Mouse (Mus musculus): ENCODE measurements around the gene Asb4. TPM values are rescaled to one million over a fixed set of nuclear protein-coding genes. Genes with fewer than 3 reads are reported as not detected.

The Asb4 gene
- polyA plus RNA-seq, 1 experiment from 2014 or later, result 2.1 TPM

- Histone ChIP-seq H3K4me1 (ENCODE audit: insufficient read depth, low read depth, low read length) (no peaks in the 10 kb centered on the region), H3K27ac (ENCODE audit: low read length) (no peak overlapping the region), H3K9ac (replicated peaks; ENCODE audit: low read depth) (no peak overlapping the region), H3K4me2 (replicated peaks; ENCODE audit: low read depth, low read length) (no peak overlapping the region), H3K9me3 (ENCODE audit: low read length) (no peaks in the 10 kb centered on the region), H3K36me3 (ENCODE audit: insufficient read depth, low read length) (no peaks in the 10 kb centered on the region), H3K4me3 (ENCODE audit: low read depth, low read length) (no peak overlapping the region), H3K27me3 (replicated peaks; ENCODE audit: insufficient read depth, low read length) (no peaks in the 10 kb centered on the region)
- peak; percentile 84 for ATAC-seq
- peak; percentile 84 for DNase-seq (ENCODE audit: low spot score)
- TF ChIP-seq EP300 (IDR thresholded peaks at IDR 0.05) (no peak), CTCF (IDR thresholded peaks at IDR 0.05) (peak; percentile 90)
- 0% methylated on average over 3 of the region's 3 CpGs for WGBS
Measured at GRCm38 (mm10) chr6:5401394-5401793, 18.2 kb downstream of the Asb4 start.

DNA sequence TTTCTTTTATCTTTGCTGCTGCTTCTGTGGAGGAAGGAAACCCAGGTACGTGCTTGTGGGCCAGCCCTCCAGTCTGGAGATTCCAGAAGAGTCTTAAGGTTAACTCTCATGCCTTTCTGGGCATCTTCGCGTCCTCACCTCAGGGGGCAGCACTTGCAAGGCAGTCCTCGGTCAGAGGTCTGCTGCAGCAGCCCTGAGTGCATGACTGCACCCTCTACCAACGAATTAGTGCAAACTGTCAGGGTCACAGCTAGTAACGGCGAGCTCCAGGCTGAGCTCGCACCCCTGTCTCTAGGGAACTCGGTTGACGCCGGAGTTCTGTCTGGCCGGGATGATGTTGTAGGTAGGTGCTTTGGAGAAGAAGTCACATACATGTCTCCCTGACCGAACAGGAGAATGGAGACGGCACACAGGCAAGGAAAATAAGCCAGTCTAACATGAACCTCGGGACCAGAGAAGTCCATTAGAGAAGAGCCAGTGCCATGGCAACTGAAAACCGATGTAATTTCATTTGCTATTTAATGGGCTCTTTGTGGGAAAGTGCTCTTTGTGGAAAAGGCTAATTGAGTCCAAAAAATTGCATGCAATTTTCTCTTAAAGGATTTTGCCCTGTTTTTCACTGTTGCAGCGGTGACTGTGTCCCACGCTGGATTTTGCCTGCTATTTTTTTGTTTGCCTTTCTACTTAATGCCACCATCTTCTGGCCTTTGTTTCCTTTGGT is 20.1 kb downstream of the Asb4 start:
- WGBS, result 34% methylated on average over 18 of the region's 18 CpGs
- H3K36me3 ChIP-seq (ENCODE audit: insufficient read depth, low read length), result no peaks in the 10 kb centered on the region
- DNase-seq (ENCODE audit: low spot score), result peak; percentile 27
- H3K27ac ChIP-seq (ENCODE audit: low read length), result no peak overlapping the region
- no peaks in the 10 kb centered on the region for H3K9me3 ChIP-seq (ENCODE audit: low read length)
- H3K4me3 ChIP-seq (ENCODE audit: low read depth, low read length), result no peak overlapping the region
- H3K9ac ChIP-seq (replicated peaks; ENCODE audit: low read depth), result no peak overlapping the region
- TF ChIP-seq EP300 (IDR thresholded peaks at IDR 0.05) (no peak), CTCF (IDR thresholded peaks at IDR 0.05) (peak; percentile 59)
- H3K27me3 ChIP-seq (replicated peaks; ENCODE audit: insufficient read depth, low read length), result no peaks in the 10 kb centered on the region
- H3K4me1 ChIP-seq (ENCODE audit: insufficient read depth, low read depth, low read length), result no peaks in the 10 kb centered on the region
- H3K4me2 ChIP-seq (replicated peaks; ENCODE audit: low read depth, low read length), result no peak overlapping the region
- no peak for ATAC-seq

DNA sequence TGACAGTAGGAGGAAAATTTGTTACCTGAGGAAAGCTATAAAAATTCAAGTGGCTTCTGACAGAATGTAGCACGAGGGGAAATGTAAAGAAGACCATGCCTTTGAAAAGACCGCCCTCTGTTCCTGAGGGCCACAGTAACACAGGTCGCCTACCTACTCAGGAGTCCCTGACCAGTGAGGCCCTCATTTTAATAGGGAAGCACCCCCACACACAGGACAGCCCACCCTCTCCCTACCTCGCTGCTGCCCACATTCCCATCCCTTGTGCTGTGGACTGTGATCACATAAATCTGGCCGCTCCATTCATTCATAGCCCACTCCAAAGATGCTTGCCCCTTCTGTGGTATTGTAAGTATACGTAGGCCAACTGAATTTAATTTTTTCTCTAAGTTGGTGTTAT is 20.8 kb downstream of the Asb4 start:
- no peak overlapping the region for H3K4me3 ChIP-seq (ENCODE audit: low read depth, low read length)
- 76% methylated on average over 6 of the region's 6 CpGs for WGBS
- no peak overlapping the region for H3K4me2 ChIP-seq (replicated peaks; ENCODE audit: low read depth, low read length)
- H3K36me3 ChIP-seq (ENCODE audit: insufficient read depth, low read length), result no peaks in the 10 kb centered on the region
- ATAC-seq (no peak), DNase-seq (ENCODE audit: low spot score) (no peak)
- no peaks in the 10 kb centered on the region for H3K9me3 ChIP-seq (ENCODE audit: low read length)
- TF ChIP-seq CTCF (IDR thresholded peaks at IDR 0.05) (no peak), EP300 (IDR thresholded peaks at IDR 0.05) (no peak)
- H3K9ac ChIP-seq (replicated peaks; ENCODE audit: low read depth), result no peak overlapping the region
- H3K27me3 ChIP-seq (replicated peaks; ENCODE audit: insufficient read depth, low read length), result no peaks in the 10 kb centered on the region
- H3K4me1 ChIP-seq (ENCODE audit: insufficient read depth, low read depth, low read length), result no peaks in the 10 kb centered on the region
- H3K27ac ChIP-seq (ENCODE audit: low read length), result no peak overlapping the region

DNA sequence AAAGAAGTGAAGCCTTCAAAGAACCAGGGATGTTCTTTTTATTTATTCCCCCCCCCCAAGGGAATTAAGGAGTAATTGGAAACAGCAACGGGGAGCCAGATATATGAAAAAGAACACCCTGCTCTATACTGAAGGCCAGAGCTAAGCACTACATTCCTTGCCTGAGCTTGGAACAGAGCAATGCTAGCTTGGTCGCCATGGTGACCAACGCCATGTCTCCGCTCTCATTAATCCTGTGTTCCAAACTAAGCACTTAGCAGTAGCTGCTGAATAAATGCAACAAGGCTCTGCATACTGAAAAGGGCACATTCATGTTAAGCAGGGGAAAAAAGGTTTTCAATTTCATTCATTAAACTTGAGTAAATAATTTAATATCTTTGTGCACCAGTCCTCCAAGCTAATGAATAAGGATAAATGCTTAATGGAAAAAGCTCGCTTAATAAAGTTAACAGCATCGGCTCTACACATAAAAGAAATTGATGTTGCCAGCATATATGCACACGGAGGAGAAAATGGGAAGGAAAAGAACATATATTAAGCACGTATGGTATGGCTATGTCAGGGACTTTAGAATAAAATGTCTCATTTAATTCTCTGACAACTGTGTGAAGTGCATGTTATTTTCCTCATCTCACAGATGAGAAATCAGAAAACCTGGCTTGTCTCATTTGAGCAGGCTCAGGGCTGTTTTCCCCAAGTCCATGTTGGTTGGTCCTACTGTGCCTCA is 25.4 kb downstream of the Asb4 start:
- Histone ChIP-seq H3K36me3 (ENCODE audit: insufficient read depth, low read length) (no peaks in the 10 kb centered on the region), H3K27ac (ENCODE audit: low read length) (no peak overlapping the region), H3K9ac (replicated peaks; ENCODE audit: low read depth) (no peak overlapping the region), H3K4me3 (ENCODE audit: low read depth, low read length) (no peak overlapping the region), H3K9me3 (ENCODE audit: low read length) (no peaks in the 10 kb centered on the region), H3K27me3 (replicated peaks; ENCODE audit: insufficient read depth, low read length) (no peaks in the 10 kb centered on the region), H3K4me1 (ENCODE audit: insufficient read depth, low read depth, low read length) (no peaks in the 10 kb centered on the region), H3K4me2 (replicated peaks; ENCODE audit: low read depth, low read length) (no peak overlapping the region)
- no peak for ATAC-seq
- WGBS, result 61% methylated on average over 8 of the region's 8 CpGs
- no peak for TF ChIP-seq EP300 (IDR thresholded peaks at IDR 0.05)
- DNase-seq (ENCODE audit: low spot score), result peak; percentile 40

- WGBS, result 86% methylated on average over 4 of the region's 4 CpGs
- TF ChIP-seq EP300 (IDR thresholded peaks at IDR 0.05) (no peak), CTCF (IDR thresholded peaks at IDR 0.05) (no peak)
- Histone ChIP-seq H3K9me3 (ENCODE audit: low read length) (no peaks in the 10 kb centered on the region), H3K27ac (ENCODE audit: low read length) (no peak overlapping the region), H3K4me2 (replicated peaks; ENCODE audit: low read depth, low read length) (no peak overlapping the region), H3K9ac (replicated peaks; ENCODE audit: low read depth) (no peak overlapping the region), H3K4me1 (ENCODE audit: insufficient read depth, low read depth, low read length) (no peaks in the 10 kb centered on the region), H3K27me3 (replicated peaks; ENCODE audit: insufficient read depth, low read length) (no peaks in the 10 kb centered on the region), H3K36me3 (ENCODE audit: insufficient read depth, low read length) (no peaks in the 10 kb centered on the region), H3K4me3 (ENCODE audit: low read depth, low read length) (no peak overlapping the region)
- DNase-seq (ENCODE audit: low spot score), result no peak
- ATAC-seq, result no peak
Measured at GRCm38 (mm10) chr6:5409676-5410075, 26.5 kb downstream of the Asb4 start.

DNA sequence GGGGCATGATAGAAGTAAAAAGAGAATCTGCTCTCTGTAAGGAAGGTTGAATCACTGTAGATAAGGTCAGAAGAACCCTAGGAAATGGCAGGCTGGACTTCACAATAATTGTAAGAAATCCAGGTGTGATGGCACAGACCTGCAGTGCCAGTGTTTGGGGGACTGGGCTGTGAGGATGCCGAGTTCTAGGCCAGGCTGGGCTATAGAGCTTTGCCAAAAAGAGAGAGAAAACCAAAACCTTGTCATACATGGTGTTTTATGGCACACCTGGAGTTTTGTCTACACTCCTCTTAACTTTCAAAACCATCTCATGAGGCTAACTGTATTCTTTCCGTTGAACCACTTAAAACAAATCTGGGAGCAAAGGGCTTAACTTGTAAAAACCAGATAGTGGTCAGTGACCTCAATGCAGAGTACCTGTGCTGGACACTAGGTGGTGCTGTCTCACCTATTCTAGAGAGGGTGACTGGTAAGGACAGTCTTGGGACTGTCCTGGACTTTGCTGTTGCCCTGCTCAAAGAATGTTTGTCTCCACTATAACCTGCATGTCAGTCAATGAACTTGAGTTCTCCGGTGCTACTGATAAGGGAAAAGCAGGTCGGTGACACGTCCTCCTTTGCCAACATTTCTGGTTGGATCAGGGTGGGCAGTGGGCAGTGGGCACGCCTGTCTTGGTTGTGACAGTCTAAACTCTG is 27.7 kb downstream of the Asb4 start:
- 40% methylated on average over 6 of the region's 6 CpGs for WGBS
- Histone ChIP-seq H3K9me3 (ENCODE audit: low read length) (no peaks in the 10 kb centered on the region), H3K36me3 (ENCODE audit: insufficient read depth, low read length) (no peaks in the 10 kb centered on the region), H3K4me3 (ENCODE audit: low read depth, low read length) (no peak overlapping the region), H3K4me1 (ENCODE audit: insufficient read depth, low read depth, low read length) (no peaks in the 10 kb centered on the region), H3K27ac (ENCODE audit: low read length) (no peak overlapping the region), H3K27me3 (replicated peaks; ENCODE audit: insufficient read depth, low read length) (no peaks in the 10 kb centered on the region), H3K9ac (replicated peaks; ENCODE audit: low read depth) (no peak overlapping the region), H3K4me2 (replicated peaks; ENCODE audit: low read depth, low read length) (no peak overlapping the region)
- DNase-seq (ENCODE audit: low spot score) (peak; percentile 90), ATAC-seq (peak; percentile 91)
- TF ChIP-seq EP300 (IDR thresholded peaks at IDR 0.05) (no peak), CTCF (IDR thresholded peaks at IDR 0.05) (peak; percentile 98)

All from lung, postnatal 0 days (tissue).